Mouse (Mus musculus): ENCODE results near the gene Fer.

GRCm38 (mm10) chr17:63826196-63826595, 36.7 kb upstream of the Fer start:
- TF ChIP-seq TCF3 (IDR thresholded peaks at IDR 0.05; ENCODE audit: insufficient read length, low read depth) (no peak), MYOD1 (IDR thresholded peaks at IDR 0.05; ENCODE audit: control insufficient read depth in 1 of 3, insufficient read length in 2 of 3, low read depth in 2 of 3) (no peak), POLR2A (IDR thresholded peaks at IDR 0.05; ENCODE audit: insufficient read length, low read depth) (no peak), TCF12 (IDR thresholded peaks at IDR 0.05; ENCODE audit: insufficient read depth, poor library complexity, severe bottlenecking) (no peak), USF1 (IDR thresholded peaks at IDR 0.05; ENCODE audit: low read depth) (no peak), E2F4 (IDR thresholded peaks at IDR 0.05; ENCODE audit: insufficient read depth) (no peak), SRF (IDR thresholded peaks at IDR 0.05; ENCODE audit: control insufficient read depth, insufficient read length, low read depth) (no peak), POLR2AphosphoS2 (IDR thresholded peaks at IDR 0.05; ENCODE audit: insufficient read length, low read depth) (no peak), MAX (IDR thresholded peaks at IDR 0.05; ENCODE audit: low read depth) (no peak), CEBPB (IDR thresholded peaks at IDR 0.05; ENCODE audit: insufficient read depth, poor library complexity, severe bottlenecking) (no peak), MYOG (IDR thresholded peaks at IDR 0.05; ENCODE audit: control insufficient read depth in 1 of 3, insufficient read depth in 1 of 3, insufficient read length in 2 of 3, low read depth in 2 of 3) (no peak)

Measured in myocyte (in vitro differentiated cells).